10 mouse cellular contexts compared by ENCODE assay signal in the genomic region with DNA sequence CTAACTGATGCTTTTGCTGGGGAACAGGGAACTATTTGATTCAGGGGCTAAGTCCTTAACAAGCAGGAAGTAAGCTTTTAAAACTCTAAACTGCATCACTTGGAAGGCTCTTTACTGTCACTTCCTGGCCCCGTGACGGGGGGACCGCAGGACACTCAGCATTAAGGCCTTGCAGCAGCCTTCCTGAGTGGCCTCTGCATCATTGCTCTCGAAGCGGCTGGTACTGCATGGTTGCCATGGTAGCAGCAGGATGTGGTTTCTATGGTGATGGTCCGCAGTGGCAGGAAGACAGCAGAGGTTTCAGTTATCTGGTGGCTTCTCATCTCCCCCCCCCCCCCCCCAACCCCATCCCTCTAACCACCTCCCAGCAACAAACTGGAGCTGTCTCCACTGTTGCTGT.
DNase-seq lines count a peak whose midpoint lies in the region; ATAC-seq and TF ChIP-seq lines count a peak whose summit lies in the region.
"Had no signal": no experiment of that assay in that cellular context is flagged by ENCODE, and none has a peak within 500 bp of the region (broad histone marks: within the 10 kb centered on the region; RNA-seq: fewer than 3 reads in every experiment).

No protein-coding gene starts in this region.

- no peak overlapping the region for H3K9ac ChIP-seq in stomach, embryonic 14.5 days (replicated peaks; ENCODE audit: low read depth, low read length)
- H3K9ac ChIP-seq in stomach, postnatal 0 days (ENCODE audit: low read length): no peak overlapping the region
- 0 out of 2 replicates have a peak overlapping the region, but pooled peaks have one; percentile 33 for H3K9ac ChIP-seq in hindbrain, embryonic 16.5 days (ENCODE audit: low read depth, low read length)

- 0 out of 2 replicates have a peak, but pooled peaks cover 2% of the 10 kb centered on the region for H3K4me1 ChIP-seq in stomach, embryonic 14.5 days (ENCODE audit: control insufficient read depth, insufficient read depth, low read length)
- no peaks in the 10 kb centered on the region; the same call in 1 of the 2 replicates for H3K4me1 ChIP-seq in stomach, postnatal 0 days (replicated peaks; ENCODE audit: control insufficient read depth, insufficient read depth)
- peaks cover 27% of the 10 kb centered on the region for H3K4me1 ChIP-seq in hindbrain, embryonic 16.5 days (ENCODE audit: control insufficient read depth, insufficient read depth, low read depth, low read length)

- peak overlapping the region; percentile 28; the same call in 1 of the 2 replicates for H3K27ac ChIP-seq in stomach, embryonic 14.5 days (ENCODE audit: low read length)
- H3K27ac ChIP-seq in stomach, postnatal 0 days (replicated peaks): no peak overlapping the region
- H3K27ac ChIP-seq in hindbrain, embryonic 16.5 days (ENCODE audit: low read depth, low read length): peak overlapping the region; percentile 77

- no peak overlapping the region for H3K4me3 ChIP-seq in stomach, embryonic 14.5 days (ENCODE audit: low read depth, low read length)
- no peak overlapping the region for H3K4me3 ChIP-seq in stomach, postnatal 0 days (ENCODE audit: low read depth, low read length)
- H3K4me3 ChIP-seq in hindbrain, embryonic 16.5 days (ENCODE audit: low read length): no peak overlapping the region
- H3K4me3 ChIP-seq: megakaryocyte, embryonic 14.5 days had no signal

- DNase-seq in stomach, postnatal 0 days (ENCODE audit: low spot score): no peak
- DNase-seq in right cerebral cortex, postnatal 4 days: peak; percentile 44
- no peak for DNase-seq in urinary bladder, postnatal 25 days (ENCODE audit: low spot score)
- DNase-seq in adrenal gland, adult 2 months: no peak
- no peak for DNase-seq in ovary, postnatal 14 days (ENCODE audit: low spot score)

- ATAC-seq in stomach, embryonic 14.5 days (ENCODE audit: insufficient number of reproducible peaks, insufficient read depth, low FRiP score, low read depth): no peak
- no peak for ATAC-seq in stomach, postnatal 0 days (ENCODE audit: low FRiP score, low TSS enrichment)
- peak; percentile 87 for ATAC-seq in hindbrain, embryonic 16.5 days
- peak; percentile 35 for ATAC-seq in megakaryocyte progenitor cell, adult 5-6 weeks (replicated peaks; ENCODE audit: poor library complexity)
- ATAC-seq: Patski had no signal

- no peak for TF ChIP-seq CTCF in stomach, postnatal 0 days (IDR thresholded peaks at IDR 0.05; ENCODE audit: low read depth)

- 62% methylated on average over 6 of the region's 6 CpGs for WGBS in stomach, embryonic 14.5 days
- 56% methylated on average over 6 of the region's 6 CpGs for WGBS in stomach, postnatal 0 days
- 22% methylated on average over 6 of the region's 6 CpGs for WGBS in hindbrain, embryonic 16.5 days

- no peak overlapping the region for H3K4me2 ChIP-seq in stomach, embryonic 14.5 days (replicated peaks; ENCODE audit: low read depth, low read length)
- H3K4me2 ChIP-seq in stomach, postnatal 0 days (replicated peaks; ENCODE audit: low read depth): no peak overlapping the region
- peak overlapping the region; percentile 42 for H3K4me2 ChIP-seq in hindbrain, embryonic 16.5 days (ENCODE audit: low read length)

- H3K27me3 ChIP-seq in stomach, embryonic 14.5 days (ENCODE audit: control insufficient read depth, insufficient read depth, low read length): no peaks in the 10 kb centered on the region
- H3K27me3 ChIP-seq in stomach, postnatal 0 days (ENCODE audit: control insufficient read depth, insufficient read depth, low read length): no peaks in the 10 kb centered on the region
- no peaks in the 10 kb centered on the region for H3K27me3 ChIP-seq in hindbrain, embryonic 16.5 days (replicated peaks; ENCODE audit: control insufficient read depth, insufficient read depth, low read length)
- H3K27me3 ChIP-seq: megakaryocyte, embryonic 14.5 days; Patski had no signal

- no peak for TF ChIP-seq EP300 in stomach, postnatal 0 days (optimal IDR thresholded peaks at IDR 0.05)

- no peaks in the 10 kb centered on the region for H3K9me3 ChIP-seq in stomach, embryonic 14.5 days (ENCODE audit: control insufficient read depth, low read depth, low read length)
- no peaks in the 10 kb centered on the region for H3K9me3 ChIP-seq in stomach, postnatal 0 days (ENCODE audit: control insufficient read depth, low read length)
- no peaks in the 10 kb centered on the region for H3K9me3 ChIP-seq in hindbrain, embryonic 16.5 days (ENCODE audit: control insufficient read depth, low read length)
- H3K9me3 ChIP-seq: megakaryocyte, embryonic 14.5 days had no signal

- H3K36me3 ChIP-seq in stomach, embryonic 14.5 days (ENCODE audit: control insufficient read depth, insufficient read depth, low read length): no peaks in the 10 kb centered on the region; the same call in 1 of the 2 replicates
- H3K36me3 ChIP-seq in stomach, postnatal 0 days (ENCODE audit: control insufficient read depth, insufficient read depth, low read length): no peaks in the 10 kb centered on the region; the same call in 1 of the 2 replicates
- no peaks in the 10 kb centered on the region for H3K36me3 ChIP-seq in hindbrain, embryonic 16.5 days (ENCODE audit: control insufficient read depth, insufficient read depth, low read length)

Comparison
In these comparisons a context has a peak if more than half of its experiments do, and no peak if none do; other contexts are left out.
1. ATAC-seq: peak in hindbrain, embryonic 16.5 days (single experiment) and megakaryocyte progenitor cell, adult 5-6 weeks (single experiment); none in stomach, embryonic 14.5 days (single experiment) and stomach, postnatal 0 days (single experiment).